9 mouse cellular contexts compared by ENCODE assay signal in genomic region chr9:41935979-41936378, GRCm38 (mm10).
DNase-seq lines count a peak whose midpoint lies in the region; ATAC-seq lines count a peak whose summit lies in the region.
"Had no signal": no experiment of that assay in that cellular context is flagged by ENCODE, and none has a peak within 500 bp of the region (broad histone marks: within the 10 kb centered on the region; RNA-seq: fewer than 3 reads in every experiment).

No protein-coding gene starts in this region.

- 7% methylated on average over 10 of the region's 10 CpGs for WGBS in hindbrain, embryonic 11.5 days
- whole genome bisulfite sequencing in liver, embryonic 16.5 days (ENCODE audit: insufficient replicate concordance): 4% methylated on average over 10 of the region's 10 CpGs

- H3K4me2 ChIP-seq in hindbrain, embryonic 11.5 days (replicated peaks; ENCODE audit: low read depth, low read length): peak overlapping the region; percentile 69
- peak overlapping the region; percentile 13; the same call in 1 of the 2 replicates for H3K4me2 ChIP-seq in liver, embryonic 16.5 days (ENCODE audit: low read depth, low read length)

- peak; percentile 69 for ATAC-seq in CD4-positive, CD25-positive, alpha-beta regulatory T cell, adult 4 months
- no peak; the same call in 1 of the 2 replicates for ATAC-seq in hindbrain, embryonic 11.5 days (ENCODE audit: low FRiP score)
- no peak for ATAC-seq in liver, embryonic 16.5 days (ENCODE audit: low read depth)
- ATAC-seq in megakaryocyte progenitor cell, adult 5-6 weeks (replicated peaks; ENCODE audit: poor library complexity): no peak

- peak; percentile 47 for DNase-seq in embryo, embryonic 10 days (ENCODE audit: low spot score)
- no peak for DNase-seq in embryo, embryonic 9.5 days (ENCODE audit: extremely low spot score)
- DNase-seq in hindbrain, embryonic 11.5 days (ENCODE audit: low spot score): no peak
- DNase-seq in retina, postnatal 1 day: no peak
- no peak for DNase-seq in urinary bladder, postnatal 10 days (ENCODE audit: low spot score)

- H3K36me3 ChIP-seq in hindbrain, embryonic 11.5 days (ENCODE audit: control insufficient read depth, insufficient read depth, low read length): no peaks in the 10 kb centered on the region
- H3K36me3 ChIP-seq in liver, embryonic 16.5 days (ENCODE audit: control insufficient read depth, insufficient read depth): no peaks in the 10 kb centered on the region

- H3K27ac ChIP-seq in hindbrain, embryonic 11.5 days (ENCODE audit: low read depth, low read length): peak overlapping the region; percentile 93
- no peak overlapping the region for H3K27ac ChIP-seq in liver, embryonic 16.5 days (ENCODE audit: low read length)

- no peaks in the 10 kb centered on the region for H3K9me3 ChIP-seq in hindbrain, embryonic 11.5 days (ENCODE audit: control insufficient read depth, low read length)
- no peaks in the 10 kb centered on the region for H3K9me3 ChIP-seq in liver, embryonic 16.5 days (replicated peaks; ENCODE audit: control insufficient read depth, low read length)

- H3K4me3 ChIP-seq in hindbrain, embryonic 11.5 days (ENCODE audit: low read depth, low read length): peak overlapping the region; percentile 32
- H3K4me3 ChIP-seq in liver, embryonic 16.5 days (ENCODE audit: low read depth, low read length): no peak overlapping the region
- H3K4me3 ChIP-seq: erythroblast, embryonic 14.5 days had no signal

- H3K9ac ChIP-seq in hindbrain, embryonic 11.5 days (ENCODE audit: low read depth, low read length): peak overlapping the region; percentile 77
- H3K9ac ChIP-seq in liver, embryonic 16.5 days (ENCODE audit: low read depth, low read length): no peak overlapping the region

- H3K4me1 ChIP-seq in hindbrain, embryonic 11.5 days (replicated peaks; ENCODE audit: control insufficient read depth, insufficient read depth, low read length): peaks cover 6% of the 10 kb centered on the region
- H3K4me1 ChIP-seq in liver, embryonic 16.5 days (ENCODE audit: control insufficient read depth, low read depth, low read length): no peaks in the 10 kb centered on the region

- H3K27me3 ChIP-seq in hindbrain, embryonic 11.5 days (ENCODE audit: control insufficient read depth, insufficient read depth, low read length): no peaks in the 10 kb centered on the region
- no peaks in the 10 kb centered on the region for H3K27me3 ChIP-seq in liver, embryonic 16.5 days (ENCODE audit: control insufficient read depth, insufficient read depth, low read depth, low read length)
